Mouse (Mus musculus) NIH3T3 (cell line): ENCODE data around the gene Ccdc69.
"Not testable (repeated sequence)": the region's sequence is repeated elsewhere in the genome, so short reads cannot be mapped to it uniquely, and the experiment has no call there.

ENCODE experiments used
- DNase-seq: peaks from one replicate; pipeline ENCODE4 v3.0.0-alpha.2; 2012; ENCODE audit warnings: low read depth

Gene Ccdc69

GRCm38 (mm10) chr11:55096731-55097462 is 19.0 kb upstream of the Ccdc69 start:
- peak; percentile 22 for DNase-seq

GRCm38 (mm10) chr11:55096296-55096695 is 18.4 kb upstream of the Ccdc69 start:
- DNase-seq, result not testable (repeated sequence)

GRCm38 (mm10) chr11:55093096-55093495 is 15.2 kb upstream of the Ccdc69 start:
- DNase-seq, result no peak

- no peak for DNase-seq
Measured at GRCm38 (mm10) chr11:55089892-55090291, 12.0 kb upstream of the Ccdc69 start.

- peak; percentile 93 for DNase-seq
Measured at GRCm38 (mm10) chr11:55087006-55087405, 9.1 kb upstream of the Ccdc69 start.

GRCm38 (mm10) chr11:55085396-55085795 is 7.5 kb upstream of the Ccdc69 start:
- no peak for DNase-seq

GRCm38 (mm10) chr11:55084629-55085028 is 6.7 kb upstream of the Ccdc69 start:
- no peak for DNase-seq

GRCm38 (mm10) chr11:55081206-55081605 is 3.3 kb upstream of the Ccdc69 start:
- peak; percentile 17 for DNase-seq

- no peak for DNase-seq
Measured at GRCm38 (mm10) chr11:55079180-55079579, 1.2 kb upstream of the Ccdc69 start.

- no peak for DNase-seq
Measured at GRCm38 (mm10) chr11:55078502-55078901, 571 bp upstream of the Ccdc69 start.

- DNase-seq, result no peak
Measured at GRCm38 (mm10) chr11:55076234-55076633, 1.7 kb downstream of the Ccdc69 start.

- peak; percentile 39 for DNase-seq
Measured at GRCm38 (mm10) chr11:55075602-55076001, 2.3 kb downstream of the Ccdc69 start.

GRCm38 (mm10) chr11:55073191-55073590 is 4.7 kb downstream of the Ccdc69 start:
- no peak for DNase-seq

GRCm38 (mm10) chr11:55072467-55072866 is 5.5 kb downstream of the Ccdc69 start:
- no peak for DNase-seq

- DNase-seq, result no peak
Measured at GRCm38 (mm10) chr11:55071344-55071743, 6.6 kb downstream of the Ccdc69 start.

GRCm38 (mm10) chr11:55069023-55069422 is 8.9 kb downstream of the Ccdc69 start:
- peak; percentile 50 for DNase-seq

GRCm38 (mm10) chr11:55066921-55067320 is 11.0 kb downstream of the Ccdc69 start:
- peak; percentile 20 for DNase-seq

GRCm38 (mm10) chr11:55062856-55063255 is 15.1 kb downstream of the Ccdc69 start:
- DNase-seq, result peak; percentile 34

GRCm38 (mm10) chr11:55060802-55061201 is 17.1 kb downstream of the Ccdc69 start:
- no peak for DNase-seq

- DNase-seq, result no peak
Measured at GRCm38 (mm10) chr11:55057511-55057910, 20.4 kb downstream of the Ccdc69 start.

- no peak for DNase-seq
Measured at GRCm38 (mm10) chr11:55050837-55051510, 27.0 kb downstream of the Ccdc69 start.

GRCm38 (mm10) chr11:55046600-55046999 is 31.3 kb downstream of the Ccdc69 start:
- peak; percentile 60 for DNase-seq

GRCm38 (mm10) chr11:55041348-55041747 is 36.6 kb downstream of the Ccdc69 start:
- DNase-seq, result no peak

GRCm38 (mm10) chr11:55039591-55039990 is 38.3 kb downstream of the Ccdc69 start:
- DNase-seq, result peak; percentile 93
